Mouse (Mus musculus): ENCODE measurements around the gene Dock1. TPM values are rescaled to one million over a fixed set of nuclear protein-coding genes. Genes with fewer than 3 reads are reported as not detected.
A peak's percentile ranks its signal among the peaks of the same experiment; 100 is the strongest.

Dock1 gene
- polyA plus RNA-seq, 1 experiment = 14.3 TPM

GRCm38 (mm10) chr7:134671467-134671901 is 1.0 kb downstream of the Dock1 start:
- TF ChIP-seq CTCF (IDR thresholded peaks at IDR 0.05; ENCODE audit: extremely low read depth, insufficient read depth, low read length) (no peak), POLR2A (IDR thresholded peaks at IDR 0.05; ENCODE audit: extremely low read depth, insufficient read depth, low read length) (no peak)
- Histone ChIP-seq H3K4me3 (ENCODE audit: insufficient read depth, low read length) (peak overlapping the region; percentile 39), H3K4me1 (ENCODE audit: control insufficient read depth, insufficient read depth, low read length) (no peaks in the 10 kb centered on the region), H3K27ac (ENCODE audit: insufficient read depth, low read length) (no peak overlapping the region; the same call in 1 of the 2 replicates)

GRCm38 (mm10) chr7:134673135-134673534 is 2.7 kb downstream of the Dock1 start:
- no peak overlapping the region for H3K27ac ChIP-seq (ENCODE audit: insufficient read depth, low read length)

GRCm38 (mm10) chr7:134673952-134674351 is 3.5 kb downstream of the Dock1 start:
- H3K4me3 ChIP-seq (ENCODE audit: insufficient read depth, low read length) = no peak overlapping the region
- no peak overlapping the region for H3K27ac ChIP-seq (ENCODE audit: insufficient read depth, low read length)
- H3K4me1 ChIP-seq (ENCODE audit: control insufficient read depth, insufficient read depth, low read length) = no peaks in the 10 kb centered on the region
- TF ChIP-seq CTCF (IDR thresholded peaks at IDR 0.05; ENCODE audit: extremely low read depth, insufficient read depth, low read length) (no peak), POLR2A (IDR thresholded peaks at IDR 0.05; ENCODE audit: extremely low read depth, insufficient read depth, low read length) (no peak)

More at GRCm38 (mm10) chr7:134673135-134673534, 2.7 kb downstream of the Dock1 start:
- no peak overlapping the region for H3K4me3 ChIP-seq (ENCODE audit: insufficient read depth, low read length)
- H3K4me1 ChIP-seq (ENCODE audit: control insufficient read depth, insufficient read depth, low read length) = no peaks in the 10 kb centered on the region
- no peak for TF ChIP-seq POLR2A (IDR thresholded peaks at IDR 0.05; ENCODE audit: extremely low read depth, insufficient read depth, low read length)
- no peak for TF ChIP-seq CTCF (IDR thresholded peaks at IDR 0.05; ENCODE audit: extremely low read depth, insufficient read depth, low read length)

GRCm38 (mm10) chr7:134677852-134678251 is 7.4 kb downstream of the Dock1 start:
- Histone ChIP-seq H3K4me3 (ENCODE audit: insufficient read depth, low read length) (no peak overlapping the region), H3K27ac (ENCODE audit: insufficient read depth, low read length) (no peak overlapping the region), H3K4me1 (ENCODE audit: control insufficient read depth, insufficient read depth, low read length) (no peaks in the 10 kb centered on the region)
- TF ChIP-seq POLR2A (IDR thresholded peaks at IDR 0.05; ENCODE audit: extremely low read depth, insufficient read depth, low read length) (no peak), CTCF (IDR thresholded peaks at IDR 0.05; ENCODE audit: extremely low read depth, insufficient read depth, low read length) (no peak)

GRCm38 (mm10) chr7:134679314-134680158 is 9.1 kb downstream of the Dock1 start:
- Histone ChIP-seq H3K4me1 (ENCODE audit: control insufficient read depth, insufficient read depth, low read length) (no peaks in the 10 kb centered on the region), H3K27ac (ENCODE audit: insufficient read depth, low read length) (no peak overlapping the region), H3K4me3 (ENCODE audit: insufficient read depth, low read length) (no peak overlapping the region)
- TF ChIP-seq CTCF (IDR thresholded peaks at IDR 0.05; ENCODE audit: extremely low read depth, insufficient read depth, low read length) (no peak), POLR2A (IDR thresholded peaks at IDR 0.05; ENCODE audit: extremely low read depth, insufficient read depth, low read length) (no peak)

GRCm38 (mm10) chr7:134680161-134680560 is 9.7 kb downstream of the Dock1 start:
- H3K4me1 ChIP-seq (ENCODE audit: control insufficient read depth, insufficient read depth, low read length) = no peaks in the 10 kb centered on the region
- TF ChIP-seq CTCF (IDR thresholded peaks at IDR 0.05; ENCODE audit: extremely low read depth, insufficient read depth, low read length) (no peak), POLR2A (IDR thresholded peaks at IDR 0.05; ENCODE audit: extremely low read depth, insufficient read depth, low read length) (no peak)
- H3K4me3 ChIP-seq (ENCODE audit: insufficient read depth, low read length) = no peak overlapping the region
- H3K27ac ChIP-seq (ENCODE audit: insufficient read depth, low read length) = no peak overlapping the region

- no peak for TF ChIP-seq POLR2A (IDR thresholded peaks at IDR 0.05; ENCODE audit: extremely low read depth, insufficient read depth, low read length)
- no peaks in the 10 kb centered on the region for H3K4me1 ChIP-seq (ENCODE audit: control insufficient read depth, insufficient read depth, low read length)
- no peak overlapping the region for H3K4me3 ChIP-seq (ENCODE audit: insufficient read depth, low read length)
- no peak overlapping the region for H3K27ac ChIP-seq (ENCODE audit: insufficient read depth, low read length)
Observed at GRCm38 (mm10) chr7:134681729-134682527, 11.5 kb downstream of the Dock1 start.

GRCm38 (mm10) chr7:134688332-134688731 is 17.9 kb downstream of the Dock1 start:
- TF ChIP-seq POLR2A (IDR thresholded peaks at IDR 0.05; ENCODE audit: extremely low read depth, insufficient read depth, low read length) (no peak), CTCF (IDR thresholded peaks at IDR 0.05; ENCODE audit: extremely low read depth, insufficient read depth, low read length) (no peak)
- no peak overlapping the region for H3K27ac ChIP-seq (ENCODE audit: insufficient read depth, low read length)
- no peaks in the 10 kb centered on the region for H3K4me1 ChIP-seq (ENCODE audit: control insufficient read depth, insufficient read depth, low read length)
- no peak overlapping the region for H3K4me3 ChIP-seq (ENCODE audit: insufficient read depth, low read length)

- TF ChIP-seq POLR2A (IDR thresholded peaks at IDR 0.05; ENCODE audit: extremely low read depth, insufficient read depth, low read length) (no peak), CTCF (IDR thresholded peaks at IDR 0.05; ENCODE audit: extremely low read depth, insufficient read depth, low read length) (no peak)
- Histone ChIP-seq H3K27ac (ENCODE audit: insufficient read depth, low read length) (no peak overlapping the region), H3K4me1 (ENCODE audit: control insufficient read depth, insufficient read depth, low read length) (no peaks in the 10 kb centered on the region), H3K4me3 (ENCODE audit: insufficient read depth, low read length) (no peak overlapping the region)
Observed at GRCm38 (mm10) chr7:134690118-134690517, 19.7 kb downstream of the Dock1 start.
